Mouse (Mus musculus): Measurements from ENCODE around the gene Ndufs7. TPM values are rescaled to one million over a fixed set of nuclear protein-coding genes. Genes with fewer than 3 reads are reported as not detected.

The Ndufs7 gene
- 838 and 847 TPM in 2 replicates for total RNA-seq (2014; rRNA removed; ENCODE audit: low replicate concordance)
- 1,203 and 1,284 TPM in 2 replicates for polyA plus RNA-seq (2015; fragmentation: Nextera tagmentation; extraction: Ambion mirVana)

- TF ChIP-seq EP300 (IDR thresholded peaks at IDR 0.05; ENCODE audit: low read depth) = peak; percentile 92; the same call in 1 of the 2 replicates
- no peak; the same call in 1 of the 2 replicates for TF ChIP-seq CTCF (IDR thresholded peaks at IDR 0.05; ENCODE audit: low read depth)
- Histone ChIP-seq H3K9me3 (replicated peaks; ENCODE audit: control insufficient read depth, low read length) (no peaks in the 10 kb centered on the region), H3K27ac (ENCODE audit: low read depth) (peak within 1 kb of the TSS; percentile 92), H3K4me2 (ENCODE audit: low read depth, low read length) (peak within 1 kb of the TSS; percentile 79), H3K4me3 (ENCODE audit: low read depth, low read length) (peak within 1 kb of the TSS; percentile 72), H3K4me1 (ENCODE audit: control insufficient read depth, insufficient read depth) (peaks cover 7% of the 10 kb centered on the region; the same call in 1 of the 2 replicates), H3K27me3 (ENCODE audit: control insufficient read depth, insufficient read depth, low read length) (no peaks in the 10 kb centered on the region), H3K36me3 (replicated peaks; ENCODE audit: control insufficient read depth, insufficient read depth, low read length) (peaks cover 20% of the 10 kb centered on the region), H3K9ac (replicated peaks; ENCODE audit: low read depth, low read length) (peak within 1 kb of the TSS; percentile 90)
- DNase-seq (ENCODE audit: low spot score) (peak; percentile 92), ATAC-seq (ENCODE audit: insufficient read depth, low read depth) (peak; percentile 90)
- WGBS = under 1% methylated on average over 53 of the region's 53 CpGs
Measured at GRCm38 (mm10) chr10:80248971-80249640, at the start of gene Ndufs7. TSS of gene Ndufs7 (plus strand) at chr10:80249121.

- Histone ChIP-seq H3K4me3 (ENCODE audit: low read depth, low read length) (no peak overlapping the region), H3K27me3 (ENCODE audit: control insufficient read depth, insufficient read depth, low read length) (no peaks in the 10 kb centered on the region), H3K4me1 (ENCODE audit: control insufficient read depth, insufficient read depth) (no peaks in the 10 kb centered on the region), H3K4me2 (ENCODE audit: low read depth, low read length) (no peak overlapping the region), H3K9ac (replicated peaks; ENCODE audit: low read depth, low read length) (no peak overlapping the region), H3K9me3 (replicated peaks; ENCODE audit: control insufficient read depth, low read length) (no peaks in the 10 kb centered on the region), H3K36me3 (replicated peaks; ENCODE audit: control insufficient read depth, insufficient read depth, low read length) (no peaks in the 10 kb centered on the region), H3K27ac (ENCODE audit: low read depth) (no peak overlapping the region)
- ATAC-seq (ENCODE audit: insufficient read depth, low read depth) = peak; percentile 91
- WGBS = 53% methylated on average over 3 of the region's 3 CpGs
- peak; percentile 82 for DNase-seq (ENCODE audit: low spot score)
- TF ChIP-seq EP300 (IDR thresholded peaks at IDR 0.05; ENCODE audit: low read depth) = no peak
- peak; percentile 91 for TF ChIP-seq CTCF (IDR thresholded peaks at IDR 0.05; ENCODE audit: low read depth)
Measured at GRCm38 (mm10) chr10:80199440-80200008, 49.4 kb upstream of the Ndufs7 start.

- ATAC-seq (ENCODE audit: insufficient read depth, low read depth) (no peak), DNase-seq (ENCODE audit: low spot score) (no peak)
- no peak overlapping the region for H3K9ac ChIP-seq (replicated peaks; ENCODE audit: low read depth, low read length)
- WGBS = 73% methylated on average over 6 of the region's 6 CpGs
- no peak overlapping the region for H3K27ac ChIP-seq (ENCODE audit: low read depth)
- H3K4me3 ChIP-seq (ENCODE audit: low read depth, low read length) = no peak overlapping the region
- H3K9me3 ChIP-seq (replicated peaks; ENCODE audit: control insufficient read depth, low read length) = no peaks in the 10 kb centered on the region
- no peaks in the 10 kb centered on the region for H3K36me3 ChIP-seq (replicated peaks; ENCODE audit: control insufficient read depth, insufficient read depth, low read length)
- no peaks in the 10 kb centered on the region for H3K27me3 ChIP-seq (ENCODE audit: control insufficient read depth, insufficient read depth, low read length)
- TF ChIP-seq EP300 (IDR thresholded peaks at IDR 0.05; ENCODE audit: low read depth) (no peak), CTCF (IDR thresholded peaks at IDR 0.05; ENCODE audit: low read depth) (no peak)
- no peaks in the 10 kb centered on the region for H3K4me1 ChIP-seq (ENCODE audit: control insufficient read depth, insufficient read depth)
- H3K4me2 ChIP-seq (ENCODE audit: low read depth, low read length) = no peak overlapping the region
Measured at GRCm38 (mm10) chr10:80200485-80200884, 48.4 kb upstream of the Ndufs7 start.

GRCm38 (mm10) chr10:80204055-80204454 lies 44.9 kb upstream of the Ndufs7 start:
- Histone ChIP-seq H3K9me3 (replicated peaks; ENCODE audit: control insufficient read depth, low read length) (no peaks in the 10 kb centered on the region), H3K9ac (replicated peaks; ENCODE audit: low read depth, low read length) (no peak overlapping the region), H3K36me3 (replicated peaks; ENCODE audit: control insufficient read depth, insufficient read depth, low read length) (no peaks in the 10 kb centered on the region), H3K4me2 (ENCODE audit: low read depth, low read length) (no peak overlapping the region), H3K27ac (ENCODE audit: low read depth) (no peak overlapping the region), H3K4me1 (ENCODE audit: control insufficient read depth, insufficient read depth) (no peaks in the 10 kb centered on the region), H3K4me3 (ENCODE audit: low read depth, low read length) (no peak overlapping the region), H3K27me3 (ENCODE audit: control insufficient read depth, insufficient read depth, low read length) (no peaks in the 10 kb centered on the region)
- DNase-seq (ENCODE audit: low spot score) (no peak), ATAC-seq (ENCODE audit: insufficient read depth, low read depth) (no peak)
- TF ChIP-seq CTCF (IDR thresholded peaks at IDR 0.05; ENCODE audit: low read depth) (no peak), EP300 (IDR thresholded peaks at IDR 0.05; ENCODE audit: low read depth) (no peak)
- WGBS = 46% methylated on average over 7 of the region's 7 CpGs

- ATAC-seq (ENCODE audit: insufficient read depth, low read depth) (no peak), DNase-seq (ENCODE audit: low spot score) (no peak)
- Histone ChIP-seq H3K4me2 (ENCODE audit: low read depth, low read length) (no peak overlapping the region), H3K27me3 (ENCODE audit: control insufficient read depth, insufficient read depth, low read length) (no peaks in the 10 kb centered on the region), H3K4me1 (ENCODE audit: control insufficient read depth, insufficient read depth) (no peaks in the 10 kb centered on the region), H3K36me3 (replicated peaks; ENCODE audit: control insufficient read depth, insufficient read depth, low read length) (no peaks in the 10 kb centered on the region), H3K9me3 (replicated peaks; ENCODE audit: control insufficient read depth, low read length) (no peaks in the 10 kb centered on the region), H3K27ac (ENCODE audit: low read depth) (no peak overlapping the region), H3K9ac (replicated peaks; ENCODE audit: low read depth, low read length) (no peak overlapping the region), H3K4me3 (ENCODE audit: low read depth, low read length) (no peak overlapping the region)
- WGBS = 63% methylated on average over 1 of the region's 1 CpGs
- TF ChIP-seq CTCF (IDR thresholded peaks at IDR 0.05; ENCODE audit: low read depth) (no peak), EP300 (IDR thresholded peaks at IDR 0.05; ENCODE audit: low read depth) (no peak)
Measured at GRCm38 (mm10) chr10:80207201-80207600, 41.7 kb upstream of the Ndufs7 start.

Measured in heart, postnatal 0 days (tissue).